Mouse (Mus musculus) adrenal gland, adult 2 months (tissue): Measurements from ENCODE around the gene Rspry1. TPM values are rescaled to one million over a fixed set of nuclear protein-coding genes. Genes with fewer than 3 reads are reported as not detected.

Experiments used
- DNase-seq: peaks from one replicate; pipeline ENCODE4 v3.0.0; 2021
- polyA plus RNA-seq: library from polyadenylated mRNA; depleted of rRNA; stranded (reverse); fragments of >200 nt; gene quantifications from 2 replicates; pipeline ENCODE4 v1.2.3, GENCODE M21; 2012
- total RNA-seq, 2 experiments: library from RNA; stranded (reverse); gene quantifications; 2 replicates each; pipeline ENCODE4 v1.2.3; 2021

Gene Rspry1
- total and polyA plus RNA-seq, 3 experiments = 3.7 to 25.3 (median 18.6) TPM

GRCm38 (mm10) chr8:94602471-94603131, 864 bp downstream of the Rspry1 start:
- peak; percentile 53 for DNase-seq

DNA sequence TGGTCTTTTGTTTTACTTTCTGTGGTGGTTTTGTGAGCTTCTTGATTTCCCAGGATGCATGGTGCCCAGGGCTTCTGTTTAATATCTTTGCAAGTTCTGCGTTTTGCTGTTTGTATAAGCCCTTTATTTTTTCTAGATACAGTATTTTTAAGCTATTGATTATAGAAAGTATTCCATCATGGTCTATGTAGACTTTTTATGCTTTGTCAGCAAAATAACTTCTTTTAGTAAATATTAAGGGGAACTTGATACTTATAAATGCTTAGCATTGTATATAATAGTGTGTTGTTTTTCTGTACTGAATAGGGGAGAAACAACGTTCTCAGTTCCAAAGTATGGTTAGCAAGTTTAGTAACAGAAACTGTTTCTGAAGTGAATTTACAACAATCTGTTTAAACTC, 2.3 kb downstream of the Rspry1 start:
- DNase-seq = no peak

GRCm38 (mm10) chr8:94607064-94607463, 5.3 kb downstream of the Rspry1 start:
- DNase-seq = no peak

- no peak for DNase-seq
Observed at GRCm38 (mm10) chr8:94624885-94625284, 23.1 kb downstream of the Rspry1 start.

GRCm38 (mm10) chr8:94633564-94634194, 31.9 kb downstream of the Rspry1 start:
- no peak for DNase-seq

DNA sequence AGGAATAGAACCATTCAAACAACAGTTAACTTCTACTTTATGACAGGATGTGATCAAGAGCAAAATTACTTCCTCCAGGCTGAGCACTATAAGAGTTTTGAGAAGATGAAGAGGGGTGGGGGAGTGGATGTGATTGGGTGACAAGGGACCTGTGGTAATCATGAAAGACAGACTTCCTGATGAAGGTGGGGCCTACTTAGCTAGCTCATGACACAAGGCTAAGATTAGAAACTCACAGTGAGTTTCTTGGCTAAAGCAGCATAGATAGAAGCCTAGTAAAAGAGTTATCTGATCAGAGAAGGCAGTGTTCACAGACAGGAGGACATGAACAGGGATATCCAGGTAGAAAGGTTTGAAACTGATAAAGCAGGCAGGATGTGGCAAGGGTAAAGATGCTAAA, 32.5 kb downstream of the Rspry1 start:
- no peak for DNase-seq

DNA sequence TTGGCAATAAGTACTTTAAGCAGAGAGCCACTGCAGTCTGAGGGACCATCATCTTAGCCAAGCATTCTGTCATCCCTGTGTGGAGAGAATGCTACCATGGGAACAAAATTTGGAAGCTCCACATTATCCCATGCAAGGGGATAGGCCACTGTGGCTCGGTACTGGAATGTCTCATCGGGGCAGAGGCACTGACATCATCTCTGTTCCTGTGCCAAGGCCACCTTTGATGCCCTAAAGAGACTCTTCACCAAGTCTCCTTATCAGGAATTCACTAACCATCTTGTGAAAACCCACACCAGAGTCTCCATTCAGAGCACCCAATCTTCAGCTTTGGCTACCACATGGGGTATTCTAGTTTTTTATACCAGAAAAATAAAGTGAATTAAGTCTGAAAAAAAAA, 39.4 kb downstream of the Rspry1 start:
- DNase-seq = peak; percentile 54

- no peak for DNase-seq
Observed at GRCm38 (mm10) chr8:94641938-94642337, 40.2 kb downstream of the Rspry1 start.

DNA sequence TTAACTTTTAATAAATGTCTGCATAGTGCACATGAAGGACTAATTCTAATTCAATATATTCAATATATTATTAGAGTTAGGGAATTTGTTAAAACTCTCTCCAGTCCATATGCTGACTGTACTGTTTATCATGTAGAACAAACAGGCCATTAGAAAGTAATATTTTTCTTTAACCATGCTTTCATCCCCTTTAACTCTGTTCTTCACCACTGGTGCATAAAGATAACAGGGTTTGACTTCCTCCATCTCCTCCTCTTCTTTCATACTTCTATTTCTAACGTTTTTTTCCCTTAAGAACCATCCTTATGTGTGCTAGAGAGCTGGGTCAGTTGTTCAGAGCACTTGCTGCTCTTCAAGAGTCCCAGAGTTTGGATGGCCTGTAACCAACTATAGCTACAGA, 43.5 kb downstream of the Rspry1 start:
- DNase-seq = no peak

- no peak for DNase-seq
Observed at GRCm38 (mm10) chr8:94646165-94646564, 44.4 kb downstream of the Rspry1 start.

DNA sequence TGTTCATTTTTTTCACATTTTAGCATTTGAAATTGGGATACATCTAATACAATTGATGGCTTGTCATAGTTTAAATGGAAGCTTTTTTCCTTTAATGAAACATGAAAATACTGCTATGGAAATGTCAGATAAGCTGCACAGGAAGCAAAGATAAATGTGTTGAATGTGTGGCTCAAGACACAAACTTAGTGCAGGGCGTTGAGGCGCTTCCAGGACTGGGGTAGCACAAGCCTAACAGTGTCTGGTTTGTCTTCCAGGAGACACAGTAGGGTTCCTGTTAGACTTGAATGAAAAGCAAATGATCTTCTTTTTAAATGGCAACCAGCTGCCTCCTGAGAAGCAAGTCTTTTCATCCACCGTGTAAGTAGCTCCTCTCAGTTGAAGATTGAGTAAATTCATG, 47.8 kb downstream of the Rspry1 start:
- DNase-seq = no peak

GRCm38 (mm10) chr8:94652951-94653350, 51.2 kb downstream of the Rspry1 start:
- no peak for DNase-seq

GRCm38 (mm10) chr8:94654994-94655393, 53.3 kb downstream of the Rspry1 start:
- no peak for DNase-seq

DNA sequence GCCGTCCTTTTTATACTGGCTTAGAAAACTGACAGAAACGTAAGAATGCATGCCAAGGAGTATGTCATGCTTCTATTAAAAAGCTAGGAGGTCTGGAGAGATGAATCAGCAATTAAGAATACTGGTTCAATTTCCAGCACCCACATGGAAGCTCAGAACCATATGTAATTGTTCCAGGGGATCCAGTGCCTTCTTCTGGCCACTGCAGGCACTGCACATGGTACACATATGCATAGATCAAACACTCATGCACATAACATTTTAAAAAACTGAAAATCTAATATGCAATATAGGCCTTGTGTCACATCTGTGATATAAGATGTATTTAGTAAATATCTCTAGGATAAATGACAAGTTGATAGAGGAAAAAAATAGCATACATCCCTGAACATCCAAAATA, 56.3 kb downstream of the Rspry1 start:
- no peak for DNase-seq

DNA sequence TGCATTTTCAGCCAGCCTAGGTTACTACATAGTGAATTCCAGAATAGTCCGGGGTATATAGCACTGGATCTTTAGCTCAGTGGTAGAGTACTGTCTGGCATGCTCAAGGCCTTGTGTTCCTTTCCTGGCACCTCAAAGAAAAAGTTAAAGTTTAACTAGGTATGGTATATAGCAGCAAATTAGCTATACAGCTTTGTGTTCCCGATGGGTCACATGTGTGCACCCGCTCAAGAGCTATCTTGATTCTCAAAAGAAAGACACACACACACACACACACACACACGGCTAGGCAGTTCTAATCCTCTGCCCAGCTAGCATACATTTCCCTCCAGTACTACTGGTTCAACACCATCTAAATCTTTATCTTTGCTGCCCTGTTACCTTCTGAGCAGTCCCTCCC, 58.7 kb downstream of the Rspry1 start:
- DNase-seq = no peak

- no peak for DNase-seq
Observed at GRCm38 (mm10) chr8:94664722-94665121, 63.0 kb downstream of the Rspry1 start.

DNA sequence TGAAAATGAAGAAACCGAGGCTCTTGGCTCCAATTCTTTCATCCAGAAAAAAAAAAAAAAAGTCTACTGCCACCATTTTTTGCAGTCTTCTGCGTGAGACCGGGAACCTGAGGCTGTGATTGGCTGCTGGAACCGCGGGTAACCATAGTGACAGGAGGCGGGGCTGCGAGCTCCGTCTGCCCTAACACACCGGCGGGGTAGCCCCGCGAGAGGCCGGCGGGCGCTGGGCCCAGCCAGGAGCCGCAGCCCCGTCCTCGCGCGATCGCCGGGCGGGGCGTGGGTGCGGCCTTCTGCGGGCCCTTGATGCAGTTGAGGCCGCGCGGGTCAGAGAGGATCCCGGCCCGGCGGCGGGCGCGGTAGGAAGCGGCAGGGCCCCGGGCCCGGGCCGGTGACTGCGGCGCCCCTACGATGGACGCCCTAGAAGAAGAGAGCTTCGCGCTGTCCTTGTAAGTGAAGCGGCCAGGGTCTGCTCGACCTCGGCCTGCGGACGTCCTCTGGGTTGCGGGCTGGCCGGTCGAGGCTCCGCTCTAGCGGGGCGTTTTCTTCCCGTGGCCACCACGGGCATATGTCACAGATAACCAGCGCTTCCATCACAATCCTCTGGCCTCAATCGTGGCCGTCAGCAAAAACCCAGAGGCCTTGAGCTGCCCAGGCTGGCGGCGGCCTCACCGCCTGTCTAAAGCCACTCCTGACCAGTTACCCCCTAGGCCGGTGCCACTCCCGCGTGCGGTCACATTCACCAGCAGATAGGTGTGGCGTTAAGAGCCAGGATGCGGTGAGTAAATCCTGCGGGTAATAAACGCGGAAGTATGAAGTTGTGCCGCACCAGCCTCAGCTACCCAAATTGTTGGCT, 64.9 kb downstream of the Rspry1 start, which contains the start of gene Arl2bp:
Gene Arl2bp (plus strand): TSS at position 145 of the 853 bp plus-strand sequence.
- DNase-seq = peak; percentile 97

DNA sequence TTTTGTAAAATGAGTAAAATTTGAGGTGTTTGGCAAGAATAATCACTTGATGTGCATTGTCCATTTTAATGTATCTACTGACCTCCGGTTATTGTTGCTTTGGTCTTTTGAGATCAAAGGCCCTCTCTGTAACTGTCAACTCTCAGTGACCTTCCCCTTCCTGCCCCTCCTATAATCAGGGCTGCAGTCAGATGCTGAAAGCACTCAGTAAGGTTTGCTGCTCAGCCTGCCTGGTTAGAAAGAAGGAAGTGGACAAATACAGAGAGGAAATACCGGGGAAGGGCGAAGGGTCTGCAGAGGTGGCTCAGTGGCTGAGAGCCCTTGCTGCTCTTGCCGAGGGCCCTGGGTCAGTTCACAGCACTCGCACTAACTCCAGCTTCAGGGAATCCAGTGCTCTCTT, 72.6 kb downstream of the Rspry1 start:
- DNase-seq = peak; percentile 47

DNA sequence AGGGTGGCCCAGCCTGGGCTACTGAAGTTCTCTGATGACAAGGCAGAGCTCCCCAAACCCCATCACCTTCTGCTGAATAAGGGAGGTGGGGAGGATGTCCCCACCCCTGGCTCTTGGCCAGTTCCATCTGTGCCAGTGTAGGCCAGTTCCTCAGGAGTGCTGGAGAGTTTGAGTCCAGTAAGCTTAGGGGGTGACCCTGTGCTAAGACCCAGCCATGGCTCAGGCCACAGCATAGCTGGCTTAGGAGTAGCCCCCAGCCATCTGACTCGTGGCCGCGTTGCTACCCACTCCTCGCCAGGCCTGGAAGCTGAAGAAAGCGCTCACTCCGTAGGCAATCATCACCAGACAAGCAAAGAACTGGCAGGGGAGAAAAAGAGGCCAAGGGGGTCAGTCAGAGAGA, 74.2 kb downstream of the Rspry1 start:
- DNase-seq = no peak

DNA sequence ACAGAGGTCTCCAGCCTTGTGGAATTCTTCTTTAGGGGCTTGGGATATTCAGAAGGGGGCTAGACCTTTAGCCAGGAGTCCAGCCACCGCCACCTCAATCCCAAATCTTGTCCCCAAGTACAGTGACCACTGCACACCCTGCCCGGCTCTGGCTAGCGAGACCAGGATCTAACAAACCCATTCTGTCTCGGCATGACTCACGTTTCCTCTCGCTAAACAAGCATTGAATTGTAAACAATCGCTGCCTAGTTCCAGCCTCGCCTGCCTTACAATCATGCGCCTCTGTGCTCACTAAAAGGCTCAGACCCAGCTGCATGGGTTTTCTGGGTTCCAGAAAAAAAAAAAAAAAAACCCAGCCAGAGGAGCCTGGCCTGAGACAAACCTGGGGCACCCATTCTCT, 76.8 kb downstream of the Rspry1 start:
- no peak for DNase-seq

DNA sequence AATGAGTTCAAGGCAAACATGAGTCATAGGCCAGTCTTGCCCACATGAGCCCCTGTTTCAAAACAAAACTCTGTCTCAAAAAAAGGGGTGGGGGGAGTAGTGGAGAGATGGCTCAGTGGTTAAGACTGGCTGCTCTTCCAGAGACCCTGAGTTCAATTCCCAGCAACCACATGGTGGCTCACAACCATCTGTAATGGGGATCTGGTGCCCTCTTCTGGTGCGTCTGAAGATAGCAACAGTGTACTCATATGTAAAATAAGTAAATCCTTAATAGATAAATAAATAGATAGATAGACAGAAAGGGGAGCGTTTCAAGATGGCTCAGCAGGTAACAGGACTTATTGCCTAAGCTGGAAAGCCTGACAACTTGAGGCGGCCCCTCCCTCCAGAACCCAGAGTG, 78.7 kb downstream of the Rspry1 start:
- no peak for DNase-seq

- no peak for DNase-seq
Observed at GRCm38 (mm10) chr8:94682732-94683524, 81.2 kb downstream of the Rspry1 start.
